Mouse (Mus musculus): ENCODE results near the gene Mab21l2. TPM values are rescaled to one million over a fixed set of nuclear protein-coding genes. Genes with fewer than 3 reads are reported as not detected.

Mab21l2 gene
- not detected in 2 replicates for polyA plus RNA-seq (2012; rRNA removed)

- H3K4me3 ChIP-seq (ENCODE audit: extremely low read depth, insufficient read depth, insufficient read length), result peak within 1 kb of the TSS; percentile 51; the same call in 1 of the 2 replicates
- 23% methylated on average over 25 of the region's 25 CpGs for WGBS
- DNase-seq (ENCODE audit: low read depth in 1 of 2, low spot score in 2 of 2), result no peak
- peaks cover 5% of the 10 kb centered on the region for H3K4me1 ChIP-seq (ENCODE audit: control insufficient read depth, insufficient read depth, insufficient read length)
- TF ChIP-seq CTCF (IDR thresholded peaks at IDR 0.05; ENCODE audit: extremely low read depth, insufficient read depth, insufficient read length, insufficient replicate concordance) (no peak), POLR2A (IDR thresholded peaks at IDR 0.05; ENCODE audit: low read depth, low read length) (no peak)
- H3K36me3 ChIP-seq (ENCODE audit: control insufficient read depth, insufficient read depth, low read length), result no peaks in the 10 kb centered on the region
- peaks cover 19% of the 10 kb centered on the region for H3K27me3 ChIP-seq (ENCODE audit: control insufficient read depth, insufficient read depth, low read length)
- H3K27ac ChIP-seq (ENCODE audit: insufficient read depth, low read length), result no peak within 1 kb of the TSS
These were observed at the start of gene Mab21l2 for GRCm38 (mm10) chr3:86548091-86549015. Mab21l2 (minus strand) TSS chr3:86548629.

GRCm38 (mm10) chr3:86575312-86575711 lies 26.9 kb upstream of the Mab21l2 start:
- H3K4me1 ChIP-seq (ENCODE audit: control insufficient read depth, insufficient read depth, insufficient read length), result no peaks in the 10 kb centered on the region
- H3K27me3 ChIP-seq (ENCODE audit: control insufficient read depth, insufficient read depth, low read length), result no peaks in the 10 kb centered on the region
- no peak overlapping the region for H3K4me3 ChIP-seq (ENCODE audit: extremely low read depth, insufficient read depth, insufficient read length)
- no peak overlapping the region for H3K27ac ChIP-seq (ENCODE audit: insufficient read depth, low read length)
- DNase-seq (ENCODE audit: low read depth in 1 of 2, low spot score in 2 of 2), result no peak
- no peaks in the 10 kb centered on the region for H3K36me3 ChIP-seq (ENCODE audit: control insufficient read depth, insufficient read depth, low read length)
- TF ChIP-seq POLR2A (IDR thresholded peaks at IDR 0.05; ENCODE audit: low read depth, low read length) (no peak), CTCF (IDR thresholded peaks at IDR 0.05; ENCODE audit: extremely low read depth, insufficient read depth, insufficient read length, insufficient replicate concordance) (no peak)

GRCm38 (mm10) chr3:86572519-86573244 lies 24.3 kb upstream of the Mab21l2 start:
- H3K4me1 ChIP-seq (ENCODE audit: control insufficient read depth, insufficient read depth, insufficient read length), result no peaks in the 10 kb centered on the region
- H3K27ac ChIP-seq (ENCODE audit: insufficient read depth, low read length), result no peak overlapping the region
- TF ChIP-seq CTCF (IDR thresholded peaks at IDR 0.05; ENCODE audit: extremely low read depth, insufficient read depth, insufficient read length, insufficient replicate concordance) (no peak), POLR2A (IDR thresholded peaks at IDR 0.05; ENCODE audit: low read depth, low read length) (no peak)
- 92% methylated on average over 3 of the region's 3 CpGs for WGBS
- H3K4me3 ChIP-seq (ENCODE audit: extremely low read depth, insufficient read depth, insufficient read length), result no peak overlapping the region
- DNase-seq (ENCODE audit: low read depth in 1 of 2, low spot score in 2 of 2), result no peak
- H3K36me3 ChIP-seq (ENCODE audit: control insufficient read depth, insufficient read depth, low read length), result no peaks in the 10 kb centered on the region
- H3K27me3 ChIP-seq (ENCODE audit: control insufficient read depth, insufficient read depth, low read length), result no peaks in the 10 kb centered on the region

GRCm38 (mm10) chr3:86571518-86571917 lies 23.1 kb upstream of the Mab21l2 start:
- TF ChIP-seq CTCF (IDR thresholded peaks at IDR 0.05; ENCODE audit: extremely low read depth, insufficient read depth, insufficient read length, insufficient replicate concordance) (no peak), POLR2A (IDR thresholded peaks at IDR 0.05; ENCODE audit: low read depth, low read length) (no peak)
- 90% methylated on average over 4 of the region's 4 CpGs for WGBS

GRCm38 (mm10) chr3:86567312-86567711 lies 18.9 kb upstream of the Mab21l2 start:
- Histone ChIP-seq H3K4me1 (ENCODE audit: control insufficient read depth, insufficient read depth, insufficient read length) (no peaks in the 10 kb centered on the region), H3K4me3 (ENCODE audit: extremely low read depth, insufficient read depth, insufficient read length) (no peak overlapping the region), H3K27me3 (ENCODE audit: control insufficient read depth, insufficient read depth, low read length) (no peaks in the 10 kb centered on the region), H3K27ac (ENCODE audit: insufficient read depth, low read length) (no peak overlapping the region), H3K36me3 (ENCODE audit: control insufficient read depth, insufficient read depth, low read length) (no peaks in the 10 kb centered on the region)
- no peak for DNase-seq (ENCODE audit: low read depth in 1 of 2, low spot score in 2 of 2)
- 77% methylated on average over 4 of the region's 4 CpGs for WGBS
- TF ChIP-seq CTCF (IDR thresholded peaks at IDR 0.05; ENCODE audit: extremely low read depth, insufficient read depth, insufficient read length, insufficient replicate concordance) (no peak), POLR2A (IDR thresholded peaks at IDR 0.05; ENCODE audit: low read depth, low read length) (no peak)

More at GRCm38 (mm10) chr3:86571518-86571917, 23.1 kb upstream of the Mab21l2 start:
- H3K36me3 ChIP-seq (ENCODE audit: control insufficient read depth, insufficient read depth, low read length), result no peaks in the 10 kb centered on the region
- H3K4me3 ChIP-seq (ENCODE audit: extremely low read depth, insufficient read depth, insufficient read length), result no peak overlapping the region
- no peaks in the 10 kb centered on the region for H3K4me1 ChIP-seq (ENCODE audit: control insufficient read depth, insufficient read depth, insufficient read length)
- no peaks in the 10 kb centered on the region for H3K27me3 ChIP-seq (ENCODE audit: control insufficient read depth, insufficient read depth, low read length)
- no peak for DNase-seq (ENCODE audit: low read depth in 1 of 2, low spot score in 2 of 2)
- H3K27ac ChIP-seq (ENCODE audit: insufficient read depth, low read length), result no peak overlapping the region

- 89% methylated on average over 1 of the region's 1 CpGs for WGBS
- H3K27ac ChIP-seq (ENCODE audit: insufficient read depth, low read length), result no peak overlapping the region
- no peak for DNase-seq (ENCODE audit: low read depth in 1 of 2, low spot score in 2 of 2)
- no peaks in the 10 kb centered on the region for H3K4me1 ChIP-seq (ENCODE audit: control insufficient read depth, insufficient read depth, insufficient read length)
- no peak overlapping the region for H3K4me3 ChIP-seq (ENCODE audit: extremely low read depth, insufficient read depth, insufficient read length)
- no peaks in the 10 kb centered on the region for H3K27me3 ChIP-seq (ENCODE audit: control insufficient read depth, insufficient read depth, low read length)
- no peaks in the 10 kb centered on the region for H3K36me3 ChIP-seq (ENCODE audit: control insufficient read depth, insufficient read depth, low read length)
- TF ChIP-seq CTCF (IDR thresholded peaks at IDR 0.05; ENCODE audit: extremely low read depth, insufficient read depth, insufficient read length, insufficient replicate concordance), result no peak
- TF ChIP-seq POLR2A (IDR thresholded peaks at IDR 0.05; ENCODE audit: low read depth, low read length), result no peak
These were observed 13.0 kb upstream of the Mab21l2 start for GRCm38 (mm10) chr3:86561396-86561795.
